Mouse (Mus musculus) embryonic fibroblast, embryonic 13.5 days (primary cell): ENCODE measurements around the gene Wwox. TPM values are rescaled to one million over a fixed set of nuclear protein-coding genes. Genes with fewer than 3 reads are reported as not detected.

ENCODE experiments used
- H3K27ac ChIP-seq: 2 replicates; pipeline ENCODE4 v1.5.1; 2012; ENCODE audit warnings: low read length, control low read depth, inconsistent platforms; ENCODE audit not compliant: insufficient read depth
- H3K4me1 ChIP-seq: 2 replicates; pipeline ENCODE4 v1.6.1; 2011; ENCODE audit warnings: low read length; ENCODE audit not compliant: control insufficient read depth, insufficient read depth
- H3K4me3 ChIP-seq: 2 replicates; pipeline ENCODE4 v1.5.1; 2011; ENCODE audit warnings: mild to moderate bottlenecking, control low read depth, low read length; ENCODE audit not compliant: insufficient read depth
- CTCF ChIP-seq: IDR thresholded peaks from 2 replicates; pipeline ENCODE4 v1.5.1; 2011; ENCODE audit warnings: mild to moderate bottlenecking, control low read depth, low read length, moderate library complexity, borderline replicate concordance; ENCODE audit not compliant: insufficient read depth
- POLR2A ChIP-seq: IDR thresholded peaks from 2 replicates; pipeline ENCODE4 v1.6.1; 2011; ENCODE audit warnings: low read depth, mild to moderate bottlenecking, control low read depth, low read length, moderate library complexity
- polyA plus RNA-seq: library from polyadenylated mRNA; stranded (reverse); fragments of >200 nt; gene quantifications from 2 replicates; pipeline ENCODE4 v1.2.4, GENCODE M21; 2011; ENCODE audit warnings: low read depth; ENCODE audit not compliant: missing spikeins, insufficient read length

Wwox gene
- polyA plus RNA-seq, 1 experiment = 8.7 TPM

DNA sequence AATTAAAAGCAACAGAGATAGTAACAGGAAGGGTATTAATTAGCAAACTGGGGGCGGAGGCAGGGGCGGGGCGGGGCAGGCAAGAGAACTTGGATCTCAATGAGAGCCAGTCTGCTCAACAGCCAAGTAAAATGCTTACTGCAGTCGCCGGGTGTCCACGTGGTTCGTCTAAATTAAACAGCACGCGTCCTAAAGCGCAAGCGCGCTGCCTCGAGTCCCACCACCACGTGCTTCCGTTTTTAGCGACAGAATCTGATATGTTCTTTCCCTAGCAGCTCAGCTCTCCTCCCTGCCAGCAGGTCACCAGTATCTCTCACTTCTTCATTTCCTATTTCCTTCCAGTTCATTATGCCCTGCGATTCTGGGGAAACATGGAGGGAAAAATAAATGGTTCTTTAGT lies 693.7 kb downstream of the Wwox start:
- no peak overlapping the region for H3K27ac ChIP-seq
- H3K4me3 ChIP-seq = no peak overlapping the region
- H3K4me1 ChIP-seq = no peaks in the 10 kb centered on the region
- TF ChIP-seq CTCF = no peak
- TF ChIP-seq POLR2A = no peak

DNA sequence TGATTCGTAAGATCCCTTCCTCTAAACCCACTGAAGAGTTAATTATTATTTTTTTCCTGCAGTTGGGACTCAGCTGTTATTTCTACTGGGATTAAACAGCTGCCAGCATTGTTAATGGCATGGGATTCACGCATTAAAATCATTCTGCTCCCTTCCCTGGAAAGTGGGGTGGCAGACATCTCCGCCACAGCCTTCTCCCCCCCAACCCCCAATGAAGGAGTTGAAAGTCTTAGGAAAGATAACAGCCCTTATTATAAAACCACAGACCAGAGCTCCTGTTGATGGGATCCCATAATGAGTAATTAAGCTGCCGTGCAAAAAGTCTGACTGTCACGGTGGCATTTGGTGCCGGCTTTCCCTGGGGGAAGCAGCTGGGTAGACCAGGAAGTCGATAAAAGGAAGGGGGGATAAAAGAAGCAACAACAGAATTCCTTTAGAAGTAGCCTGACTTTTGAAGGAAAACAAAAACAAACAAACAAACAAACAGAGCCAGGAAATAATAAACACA lies 694.3 kb downstream of the Wwox start:
- Histone ChIP-seq H3K4me1 (no peaks in the 10 kb centered on the region), H3K4me3 (no peak overlapping the region), H3K27ac (no peak overlapping the region)
- TF ChIP-seq CTCF (no peak), POLR2A (no peak)

DNA sequence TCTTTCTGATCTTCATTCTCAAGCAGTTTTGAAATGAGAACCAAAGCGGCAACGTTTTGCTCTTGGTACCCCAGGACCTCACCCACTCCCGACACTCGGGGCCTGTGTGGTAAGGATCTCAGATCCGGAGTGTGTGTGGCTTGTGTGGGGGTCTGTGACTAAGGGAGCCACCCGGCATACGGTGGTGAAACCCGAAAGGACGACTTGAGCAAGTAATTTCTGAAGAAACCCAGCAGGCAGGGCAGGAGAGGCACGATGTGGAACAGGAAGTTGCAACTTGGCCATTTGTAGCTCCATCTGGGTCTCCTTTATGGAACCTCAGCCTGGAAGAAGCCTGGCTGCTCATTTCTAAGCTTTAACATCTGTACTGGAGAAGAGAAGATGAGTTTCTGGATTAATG lies 697.4 kb downstream of the Wwox start:
- no peaks in the 10 kb centered on the region for H3K4me1 ChIP-seq
- no peak overlapping the region for H3K27ac ChIP-seq
- no peak overlapping the region for H3K4me3 ChIP-seq
- TF ChIP-seq POLR2A = no peak
- no peak for TF ChIP-seq CTCF

DNA sequence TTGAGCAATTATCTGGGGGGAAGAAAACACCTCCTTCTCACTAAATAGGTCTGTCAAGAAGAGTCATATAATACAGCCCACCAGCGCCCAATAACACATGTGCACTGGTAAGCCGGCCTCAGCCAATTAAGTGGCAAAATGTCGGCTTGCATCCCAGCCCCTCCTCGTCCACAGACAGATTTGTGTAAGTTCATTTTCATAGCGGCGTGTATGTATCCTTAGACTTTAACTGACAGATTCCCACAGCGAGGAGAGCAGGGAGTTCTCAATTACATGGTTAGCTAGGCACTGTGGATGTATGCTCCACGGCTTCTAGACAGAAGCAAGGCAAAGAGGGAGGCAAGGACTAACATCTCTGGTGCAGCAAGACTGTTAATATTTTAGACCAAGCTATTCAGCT lies 702.2 kb downstream of the Wwox start:
- TF ChIP-seq POLR2A = no peak
- TF ChIP-seq CTCF = no peak
- no peak overlapping the region for H3K27ac ChIP-seq
- H3K4me1 ChIP-seq = no peaks in the 10 kb centered on the region
- H3K4me3 ChIP-seq = no peak overlapping the region

DNA sequence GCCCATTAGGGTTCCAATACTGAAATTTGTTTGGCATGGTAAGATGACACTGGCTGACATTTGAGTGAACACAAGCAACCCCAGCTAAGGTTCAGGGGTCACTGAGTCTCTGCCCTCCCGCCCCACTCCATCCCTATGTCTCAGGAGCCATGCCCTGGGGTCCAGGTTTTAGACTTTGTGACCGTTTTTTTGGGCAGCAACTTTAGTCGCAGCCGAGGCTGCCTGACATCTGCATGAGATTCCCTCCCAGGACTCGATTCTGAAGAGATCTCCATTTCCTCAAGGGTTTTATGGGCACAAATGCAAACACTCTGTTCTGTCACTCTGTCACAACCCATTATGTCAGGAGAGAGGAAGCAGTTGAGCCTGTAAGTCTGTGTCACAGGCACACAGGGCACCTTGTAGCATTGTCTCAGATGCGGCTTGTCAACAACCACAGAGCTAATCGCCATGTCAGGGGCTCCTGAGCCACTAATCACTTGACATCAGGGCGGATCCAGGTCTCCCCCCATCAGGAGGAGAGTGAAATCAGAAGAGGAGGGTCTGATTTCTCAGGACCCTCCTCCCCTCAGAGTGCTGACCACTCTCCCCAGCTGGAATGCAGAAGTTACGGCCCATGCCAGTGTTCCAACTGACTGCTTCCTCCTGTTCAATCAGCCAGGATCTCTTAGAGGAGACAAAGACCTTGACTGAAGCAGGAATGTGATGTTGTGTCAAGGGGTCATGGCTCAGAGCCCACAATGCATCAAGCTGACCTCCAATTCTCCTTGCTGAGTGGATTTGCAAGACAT lies 704.3 kb downstream of the Wwox start:
- TF ChIP-seq POLR2A (no peak), CTCF (no peak)
- no peak overlapping the region for H3K4me3 ChIP-seq
- H3K4me1 ChIP-seq = no peaks in the 10 kb centered on the region
- H3K27ac ChIP-seq = no peak overlapping the region

DNA sequence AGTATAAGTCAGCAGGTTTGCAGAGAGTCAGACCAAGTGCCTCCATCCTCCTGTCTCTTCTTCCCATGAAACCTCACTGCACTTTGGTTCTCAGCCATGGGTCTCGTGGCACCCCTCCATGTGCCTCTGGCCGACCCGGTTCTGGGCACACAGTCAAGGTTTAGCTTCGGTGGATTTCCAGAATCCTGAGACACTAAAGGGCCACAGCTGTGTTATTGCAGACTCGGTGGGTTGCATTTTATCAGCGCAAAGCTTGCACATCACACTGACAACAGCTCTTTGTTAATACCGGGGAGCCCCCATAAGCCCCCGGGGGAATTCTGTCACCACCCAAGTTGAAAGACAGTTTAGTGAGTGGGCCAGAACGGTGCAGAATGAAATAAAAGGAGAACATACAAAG lies 707.6 kb downstream of the Wwox start:
- no peak for TF ChIP-seq POLR2A
- TF ChIP-seq CTCF = no peak
- Histone ChIP-seq H3K4me3 (no peak overlapping the region), H3K4me1 (no peaks in the 10 kb centered on the region), H3K27ac (no peak overlapping the region)

DNA sequence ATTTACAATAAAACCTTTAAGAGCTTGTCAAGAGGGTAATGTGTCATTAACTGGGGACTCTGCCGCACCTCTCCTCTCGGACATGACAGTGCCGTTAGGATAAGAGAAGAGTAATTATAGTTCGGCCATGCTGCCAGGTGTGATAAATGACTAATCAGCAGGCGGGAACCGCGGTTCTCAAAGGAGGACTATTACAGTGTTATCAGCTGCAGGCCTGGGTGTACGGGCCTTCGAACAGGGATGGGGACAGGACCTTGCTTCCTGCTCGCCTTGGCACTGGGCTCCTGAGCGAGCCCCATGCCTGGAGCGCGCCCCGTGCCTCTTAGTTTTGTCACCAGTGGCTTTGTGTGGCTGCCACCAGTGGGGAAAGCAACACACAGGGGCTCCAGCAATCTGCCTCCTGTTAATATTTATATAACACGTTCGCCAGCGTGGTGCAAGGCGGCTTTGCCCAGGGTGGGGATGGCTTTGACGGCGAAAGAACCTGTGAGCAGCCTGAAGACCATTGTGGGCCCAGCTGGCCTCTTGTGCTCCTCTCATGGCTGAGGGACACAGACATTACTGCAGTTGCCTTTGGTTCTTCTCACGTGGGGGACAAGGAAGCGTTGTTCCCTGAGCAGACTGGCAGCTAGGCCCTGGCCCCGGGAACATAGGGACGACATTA lies 711.1 kb downstream of the Wwox start:
- H3K4me1 ChIP-seq = no peaks in the 10 kb centered on the region
- no peak overlapping the region for H3K27ac ChIP-seq
- TF ChIP-seq CTCF (no peak), POLR2A (no peak)
- no peak overlapping the region for H3K4me3 ChIP-seq

DNA sequence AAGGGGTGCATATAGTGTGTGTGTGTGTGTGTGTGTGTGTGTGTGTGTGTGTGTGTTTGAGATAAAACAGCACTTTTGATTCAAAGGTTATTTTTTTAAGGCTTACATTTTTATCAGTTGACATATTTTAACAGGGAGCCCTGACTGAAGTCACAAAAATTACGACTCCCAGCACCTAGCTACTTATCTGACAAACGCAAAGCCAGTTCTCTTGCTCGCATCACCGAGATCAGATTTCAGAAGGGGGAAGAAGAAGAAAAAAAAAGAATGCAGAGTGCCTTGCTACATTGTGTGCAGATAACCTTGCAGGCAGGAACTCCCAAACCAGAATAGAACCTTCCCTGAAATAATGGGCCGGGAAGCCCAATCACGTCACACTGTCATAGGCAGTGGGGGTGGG lies 712.0 kb downstream of the Wwox start:
- no peak overlapping the region for H3K4me3 ChIP-seq
- H3K27ac ChIP-seq = no peak overlapping the region
- TF ChIP-seq POLR2A = no peak
- H3K4me1 ChIP-seq = peaks cover 4% of the 10 kb centered on the region; the same call in 1 of the 2 replicates

DNA sequence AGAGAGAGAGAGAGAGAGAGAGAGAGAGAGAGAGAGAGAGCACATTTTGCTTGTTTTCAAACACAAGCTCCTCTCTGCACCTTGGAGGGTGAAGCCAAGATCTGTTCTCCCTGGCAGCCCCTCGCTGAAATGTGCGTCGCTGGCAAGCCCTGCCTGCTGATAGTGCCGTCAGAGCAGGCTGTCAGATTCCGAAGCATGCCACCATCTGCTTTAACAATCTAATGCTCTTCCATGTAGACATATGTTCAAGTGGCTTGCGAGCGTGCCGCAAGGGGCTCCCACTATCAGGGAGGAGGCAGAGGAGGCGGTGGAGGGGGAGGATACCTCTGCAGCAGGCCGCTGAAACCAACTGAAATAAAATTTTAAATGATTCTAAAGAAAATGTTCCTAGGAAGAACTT lies 714.6 kb downstream of the Wwox start:
- Histone ChIP-seq H3K4me3 (no peak overlapping the region), H3K27ac (no peak overlapping the region), H3K4me1 (peaks cover 8% of the 10 kb centered on the region; the same call in 1 of the 2 replicates)
- TF ChIP-seq CTCF (no peak), POLR2A (no peak)

DNA sequence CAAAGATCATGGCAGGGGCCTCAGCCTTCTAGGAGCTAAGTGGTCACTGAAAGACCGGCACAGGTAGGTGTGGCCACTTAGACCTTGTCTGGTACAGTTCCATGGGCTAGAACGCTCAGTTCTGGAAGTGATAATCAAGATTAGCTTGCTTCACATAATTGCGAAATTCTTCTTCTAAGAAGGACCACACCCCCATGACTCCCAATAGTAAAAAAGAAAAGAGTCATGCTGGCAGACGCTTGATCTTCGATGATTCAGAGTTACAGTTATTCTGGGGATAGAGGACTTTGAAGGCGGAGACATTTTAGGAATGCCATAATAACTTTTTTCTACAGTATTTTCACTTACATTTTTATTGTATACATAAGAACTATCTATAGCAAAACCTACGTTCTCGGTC lies 716.7 kb downstream of the Wwox start:
- Histone ChIP-seq H3K4me1 (peaks cover 8% of the 10 kb centered on the region; the same call in 1 of the 2 replicates), H3K27ac (no peak overlapping the region), H3K4me3 (no peak overlapping the region)
- no peak for TF ChIP-seq POLR2A
